Mouse (Mus musculus): ENCODE results near the gene Cmtm7.
A peak's percentile ranks its signal among the peaks of the same experiment; 100 is the strongest.
"Not testable (repeated sequence)": the region's sequence is repeated elsewhere in the genome, so short reads cannot be mapped to it uniquely, and the experiment has no call there.

Cmtm7 gene

DNA sequence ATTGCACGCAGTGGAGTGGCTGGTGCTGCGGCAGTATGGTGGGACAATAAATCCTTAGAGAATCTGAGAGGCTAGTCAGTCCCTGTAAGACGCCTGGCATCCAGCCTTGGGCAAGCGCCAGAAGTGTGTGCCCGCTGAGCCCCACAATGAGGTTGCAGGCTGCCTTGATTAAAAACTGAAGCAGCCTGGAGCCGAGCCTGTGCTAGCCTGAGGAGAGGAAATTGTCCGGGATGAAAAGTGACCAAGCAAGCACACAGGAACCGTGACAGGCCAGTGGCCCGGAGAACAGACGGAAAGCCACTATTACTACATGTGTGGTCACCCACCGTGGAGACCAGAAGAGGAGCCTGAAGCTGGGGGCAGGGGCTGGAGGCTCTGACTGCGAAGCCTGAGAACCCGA lies 14.6 kb downstream of the Cmtm7 start:
- DNase-seq (ENCODE audit: low spot score in 2 of 2), result no peak

DNA sequence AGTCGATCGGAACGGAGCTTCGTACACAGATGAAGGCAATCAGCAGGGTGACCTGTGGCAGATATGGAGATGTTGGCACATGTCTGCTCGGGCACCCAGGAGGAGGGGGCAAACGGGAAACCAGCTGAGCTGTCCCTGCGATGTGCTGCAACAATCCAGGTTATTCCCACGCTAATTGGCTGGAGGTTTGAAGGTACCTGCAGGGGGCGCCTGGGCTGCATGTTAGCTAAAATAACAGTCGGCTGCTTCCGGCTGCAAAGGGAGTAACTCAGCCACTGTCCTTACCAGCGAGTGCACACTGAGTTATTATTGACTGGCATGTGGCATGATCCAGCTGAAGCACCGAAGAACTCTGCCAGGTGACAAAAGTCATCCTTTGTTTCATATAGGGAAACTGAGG lies 18.3 kb downstream of the Cmtm7 start:
- peak in 1 of 2 experiments; percentile 38 for DNase-seq (ENCODE audit: low spot score in 2 of 2)

DNA sequence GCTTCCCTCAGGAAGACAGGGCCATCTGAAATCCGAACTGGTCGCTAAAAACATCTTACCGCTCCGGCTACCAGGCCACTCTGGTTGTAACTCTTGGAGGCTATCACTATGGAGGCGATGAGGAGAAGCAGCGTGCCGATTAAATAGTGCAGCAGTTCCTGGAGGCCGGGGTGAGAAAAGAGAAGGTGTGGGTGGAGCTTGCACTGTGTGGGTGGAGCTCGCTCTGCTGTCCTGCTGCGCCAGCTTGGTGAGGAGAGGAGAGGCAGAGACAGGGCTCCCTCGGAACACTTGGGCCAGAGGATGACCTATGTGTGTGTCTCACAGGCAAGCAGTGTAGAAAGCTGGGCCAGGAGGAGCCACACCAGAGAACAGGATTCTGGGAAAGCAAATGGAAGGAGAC lies 19.8 kb downstream of the Cmtm7 start:
- no peak for DNase-seq (ENCODE audit: low spot score in 2 of 2)

DNA sequence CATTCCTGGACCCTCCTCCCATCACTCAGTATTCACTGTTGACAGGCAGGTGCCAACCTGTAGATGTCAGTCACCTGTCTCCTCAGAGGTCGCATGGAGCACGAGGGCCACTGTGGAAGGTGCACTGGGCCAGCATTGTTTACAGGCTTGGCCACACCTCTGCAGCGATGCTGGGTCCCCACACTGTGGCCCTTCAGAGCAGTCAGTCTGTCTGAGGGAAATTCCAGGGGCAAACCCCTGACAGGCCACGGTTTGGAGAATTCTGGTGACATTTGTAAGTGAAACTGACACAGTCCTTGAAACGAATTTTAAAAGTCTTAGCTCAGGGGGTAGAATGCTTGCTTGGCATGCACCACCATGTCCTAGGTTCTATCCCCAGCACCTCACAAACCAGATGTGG lies 21.3 kb downstream of the Cmtm7 start:
- DNase-seq (ENCODE audit: low spot score in 2 of 2), result no peak

DNA sequence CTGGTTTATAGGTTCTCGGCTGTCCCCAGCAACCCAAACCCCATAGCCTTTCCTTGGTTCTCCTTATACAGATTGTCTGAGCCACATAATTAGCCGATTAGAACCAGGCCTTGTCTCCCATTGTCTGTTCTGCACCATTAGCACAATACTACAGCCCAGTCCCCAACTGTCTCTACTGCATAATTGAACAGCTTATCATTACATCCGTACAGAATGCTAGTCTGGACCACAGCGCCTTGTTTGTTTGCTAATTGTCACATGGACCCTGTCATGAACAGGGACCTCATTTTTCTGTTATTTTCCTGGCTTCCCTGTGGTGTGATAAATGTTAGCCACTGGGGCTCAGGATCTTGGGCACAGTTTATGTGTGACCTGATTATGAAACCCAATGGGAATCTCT lies 21.8 kb downstream of the Cmtm7 start:
- no peak for DNase-seq (ENCODE audit: low spot score in 2 of 2)

DNA sequence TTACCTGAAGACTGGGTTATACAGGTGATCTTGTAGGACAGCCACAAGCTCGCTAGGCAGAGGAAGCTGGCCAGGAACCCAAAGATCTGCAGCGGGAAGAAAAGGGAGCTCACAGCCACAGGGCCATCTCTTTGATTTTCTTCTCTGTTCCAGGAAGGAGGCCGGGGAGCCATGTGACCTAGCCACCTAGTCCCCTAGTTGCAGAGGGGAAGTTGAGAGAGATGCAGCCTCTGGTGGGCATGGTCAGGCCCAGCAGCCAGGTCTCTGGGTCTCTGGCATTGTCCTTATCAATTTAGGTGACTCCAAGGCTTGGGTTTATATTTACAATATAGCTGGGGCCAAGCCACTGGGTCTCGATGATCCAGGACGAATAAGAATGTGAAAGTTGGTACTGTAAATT lies 22.9 kb downstream of the Cmtm7 start:
- no peak for DNase-seq (ENCODE audit: low spot score in 2 of 2)

DNA sequence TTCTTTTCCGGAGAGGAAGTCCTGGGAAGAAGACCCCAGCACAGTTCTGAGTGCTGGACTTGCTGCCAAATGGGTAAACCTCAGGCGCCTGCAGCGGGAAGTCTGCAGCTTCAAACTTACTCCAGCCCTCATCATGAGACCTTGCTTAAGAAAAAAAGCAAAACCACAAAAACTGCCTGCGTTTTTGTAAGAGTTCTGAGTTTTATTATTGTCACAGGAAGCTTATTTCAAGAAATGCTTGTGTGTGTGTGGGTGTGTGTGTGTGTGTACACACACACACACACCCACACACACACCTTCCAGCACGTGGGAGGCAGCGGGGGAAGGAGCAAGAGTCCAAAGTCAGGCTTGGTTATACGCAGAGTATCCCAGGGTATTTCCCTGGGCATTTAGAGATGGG lies 23.4 kb downstream of the Cmtm7 start:
- no peak for DNase-seq (ENCODE audit: low spot score in 2 of 2)

DNA sequence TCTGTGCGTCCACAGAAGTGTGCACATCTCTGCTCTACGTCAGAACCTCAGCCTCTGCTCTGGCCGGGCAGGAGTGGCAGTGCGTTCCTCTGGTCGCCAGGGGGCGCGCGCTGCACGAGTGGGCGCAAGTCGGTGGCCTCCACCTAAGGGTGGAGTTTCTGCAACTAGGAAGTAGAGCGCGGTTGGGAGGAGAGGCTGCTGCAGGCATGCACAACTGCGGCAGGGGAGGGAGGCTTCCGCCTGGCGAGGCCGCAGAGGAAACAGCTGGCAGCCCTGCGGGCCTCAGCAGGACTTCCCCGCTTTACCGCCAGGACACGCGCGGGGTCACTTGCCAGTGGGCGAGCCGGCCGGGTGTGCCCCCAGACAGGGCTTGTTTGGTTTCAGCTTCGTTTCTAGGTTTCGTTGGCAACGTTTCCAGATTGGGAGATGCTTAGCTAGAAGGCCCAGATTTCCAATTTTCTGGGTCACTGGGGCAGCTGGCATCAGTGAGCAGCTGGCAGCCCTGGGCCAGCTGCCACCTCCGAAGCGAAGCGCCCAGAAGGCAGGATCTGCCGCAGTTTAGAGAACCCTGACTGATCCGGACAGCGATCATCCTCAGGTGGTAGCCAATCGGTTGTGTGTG lies 28.7 kb downstream of the Cmtm7 start:
- peak; percentile 96 to 97 for DNase-seq (ENCODE audit: low spot score in 2 of 2)

DNA sequence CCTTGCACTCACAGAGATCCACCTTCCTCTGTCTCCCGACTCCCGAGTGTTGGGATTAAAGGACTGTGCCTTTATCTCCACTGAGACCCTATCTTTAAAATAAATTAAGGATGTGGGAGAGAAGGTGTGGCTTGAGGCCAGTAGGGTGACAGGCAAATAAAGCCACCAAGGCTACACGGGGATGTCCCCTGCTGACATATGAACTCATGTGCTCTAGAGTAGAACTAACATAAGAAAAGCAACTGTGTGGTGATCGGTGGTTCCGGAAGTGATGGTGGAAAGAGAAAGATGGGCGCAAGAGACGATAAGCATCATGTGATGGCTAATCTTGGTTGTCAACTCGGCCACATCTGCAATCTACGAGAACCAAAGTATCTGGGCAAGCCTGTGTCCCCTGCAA lies 29.3 kb downstream of the Cmtm7 start:
- DNase-seq (ENCODE audit: low spot score in 2 of 2), result peak; percentile 75 to 81

DNA sequence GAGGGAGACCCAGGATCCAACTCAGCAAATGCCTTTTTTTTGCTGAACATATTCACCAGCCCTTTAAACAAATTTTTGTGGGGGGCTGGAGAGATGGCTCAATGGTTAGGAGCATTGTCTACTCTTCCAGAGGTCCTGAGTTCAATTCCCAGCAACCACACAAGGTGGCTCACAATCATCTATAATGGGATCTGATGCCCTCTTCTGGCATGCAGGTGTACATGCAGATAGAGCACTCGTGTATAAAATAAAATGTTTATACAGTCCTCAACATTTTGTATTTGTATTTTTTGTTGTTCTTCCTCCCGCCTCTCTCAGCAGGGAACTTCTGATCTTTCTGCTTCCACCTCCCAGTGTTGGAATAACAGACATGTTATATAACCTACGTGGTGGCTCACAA lies 30.1 kb downstream of the Cmtm7 start:
- DNase-seq (ENCODE audit: low spot score in 2 of 2), result no peak

DNA sequence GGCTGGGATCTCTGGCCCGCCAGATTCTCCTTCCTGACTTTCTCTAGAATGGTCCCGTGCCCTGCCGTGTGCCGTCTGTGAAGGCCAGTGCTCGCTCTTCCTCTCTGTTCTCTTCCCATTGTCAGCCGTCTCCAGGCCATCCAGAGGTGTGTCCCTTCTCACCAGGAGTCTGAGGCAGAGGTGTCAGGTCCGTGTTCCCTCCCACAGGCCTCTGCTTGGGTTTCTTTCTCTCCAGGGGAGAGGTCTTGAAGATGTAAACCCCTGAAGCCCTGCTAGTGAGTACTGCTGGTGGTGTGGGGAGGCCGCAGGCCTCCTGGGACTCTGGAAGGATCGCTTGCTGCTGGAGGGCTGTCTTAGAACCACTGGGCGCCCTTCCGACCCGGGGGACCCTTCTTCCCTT lies 34.2 kb downstream of the Cmtm7 start:
- no peak for DNase-seq (ENCODE audit: low spot score in 2 of 2)

DNA sequence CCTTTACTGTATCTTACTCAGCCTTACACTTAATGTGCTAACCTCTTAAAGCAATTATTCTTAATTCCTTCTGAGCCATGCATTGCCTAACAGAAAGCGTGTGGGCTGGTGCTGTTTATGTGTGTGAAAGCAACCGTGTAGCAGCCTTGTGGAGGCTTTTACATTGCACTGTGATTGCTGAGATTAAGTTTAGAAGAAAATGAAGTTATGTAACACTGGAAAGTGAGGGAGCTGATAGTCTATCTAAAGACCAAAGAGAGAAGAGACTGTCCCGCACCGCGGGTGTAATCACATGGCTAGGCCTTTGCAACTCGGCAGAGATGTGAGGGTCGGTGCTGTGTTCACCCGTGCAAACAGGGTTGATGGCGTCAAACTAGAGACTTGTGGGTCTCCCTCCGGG lies 34.6 kb downstream of the Cmtm7 start:
- DNase-seq (ENCODE audit: low spot score in 2 of 2), result no peak

DNA sequence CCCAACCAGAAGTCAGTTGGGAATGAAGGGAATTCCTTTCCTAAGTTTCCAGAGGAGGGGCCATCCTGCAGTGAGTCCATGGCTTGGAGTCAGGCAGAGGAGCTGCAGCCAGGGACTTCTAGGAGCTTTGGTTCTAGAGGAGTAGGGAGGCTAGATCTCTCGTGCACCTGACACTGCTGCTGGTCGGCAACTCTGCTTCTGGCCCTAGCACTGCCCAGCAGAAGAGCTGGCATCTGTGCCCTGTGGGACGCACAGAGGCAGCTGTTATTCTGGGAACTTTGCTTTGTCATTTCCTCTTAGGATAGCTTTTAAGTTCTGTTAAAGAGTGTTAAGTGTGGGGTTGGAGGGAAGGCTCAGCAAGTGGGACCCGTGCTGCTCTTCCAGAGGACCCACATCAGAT lies 36.0 kb downstream of the Cmtm7 start:
- no peak for DNase-seq (ENCODE audit: low spot score in 2 of 2)

DNA sequence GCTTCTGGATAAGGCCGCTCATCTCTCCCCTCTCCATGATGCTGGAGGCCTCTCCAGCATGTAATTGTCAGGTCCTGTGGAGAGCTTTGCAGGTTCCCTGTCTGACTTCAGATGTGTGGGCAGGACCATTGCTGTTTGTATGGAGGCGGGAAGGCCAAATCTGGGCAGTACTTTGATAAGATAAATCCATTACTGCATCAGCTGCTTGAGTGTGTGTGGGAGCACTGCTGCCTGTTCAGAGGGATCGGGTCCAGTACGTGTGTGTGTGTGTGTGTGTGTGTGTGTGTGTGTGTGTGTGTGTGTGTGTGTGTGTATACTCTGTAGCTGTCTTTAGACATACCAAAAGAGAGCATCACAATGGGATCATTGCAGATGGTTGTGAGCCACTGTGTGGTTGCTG lies 36.5 kb downstream of the Cmtm7 start:
- no peak for DNase-seq (ENCODE audit: low spot score in 2 of 2)

DNA sequence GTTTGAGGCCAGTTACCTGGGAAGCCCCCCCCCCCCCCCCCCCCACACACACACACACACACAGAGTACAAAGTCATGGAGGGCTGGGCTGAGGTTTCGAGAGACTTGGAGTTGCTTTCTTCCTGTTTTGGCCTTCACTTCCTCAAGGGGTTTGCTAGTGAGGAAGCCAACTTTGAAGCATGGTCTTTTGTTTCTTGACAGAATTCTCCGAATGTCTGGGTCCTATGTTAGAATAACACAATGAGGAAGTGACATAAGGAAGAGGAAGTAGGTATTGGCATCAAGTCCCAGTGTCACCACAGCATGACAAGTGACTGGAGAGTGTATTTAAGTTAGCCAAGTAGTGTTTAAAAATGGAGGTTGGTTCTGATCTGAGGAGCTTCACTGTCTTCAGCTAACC lies 38.9 kb downstream of the Cmtm7 start:
- peak; percentile 70 to 82 for DNase-seq (ENCODE audit: low spot score in 2 of 2)

DNA sequence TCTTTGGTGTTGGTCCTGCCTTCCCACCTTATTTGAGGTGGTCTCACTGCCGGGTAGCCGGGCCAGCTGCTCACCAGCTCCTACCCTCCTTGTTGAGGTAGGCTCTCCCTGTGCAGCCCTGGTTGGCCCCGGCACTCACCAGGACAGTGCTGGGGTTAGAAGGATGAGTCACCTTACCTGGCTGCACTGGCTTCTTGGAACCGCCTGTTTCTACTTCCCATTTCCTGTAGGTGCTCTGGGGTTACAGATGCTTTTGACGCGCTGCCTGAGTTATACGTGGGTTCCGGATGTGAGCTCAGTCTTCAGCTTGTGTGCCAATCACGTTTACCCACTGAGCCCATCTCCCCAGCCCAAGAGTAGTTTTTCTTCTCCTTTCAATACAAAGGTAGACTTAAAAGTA lies 41.3 kb downstream of the Cmtm7 start:
- DNase-seq (ENCODE audit: low spot score in 2 of 2), result no peak

DNA sequence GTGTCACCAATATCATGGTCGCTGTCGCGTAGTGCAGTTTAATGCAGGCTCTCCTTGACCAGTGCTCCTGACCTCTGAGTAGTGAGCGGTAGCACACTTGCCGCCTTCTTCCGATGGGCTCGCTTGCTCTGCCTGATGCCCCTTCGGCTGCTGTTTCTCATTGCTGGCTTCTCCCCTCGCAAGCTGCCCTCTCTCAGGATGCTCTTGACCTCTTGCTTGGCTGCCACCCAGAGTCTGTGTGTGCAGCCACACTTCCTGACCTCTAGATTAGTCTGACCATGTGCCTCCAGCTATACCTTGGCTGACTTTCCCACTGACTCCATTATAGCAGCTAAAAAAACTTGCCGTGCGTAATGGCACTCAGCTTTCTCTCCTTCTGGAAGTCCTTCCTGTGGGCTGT lies 45.2 kb downstream of the Cmtm7 start:
- no peak for DNase-seq (ENCODE audit: low spot score in 2 of 2)

DNA sequence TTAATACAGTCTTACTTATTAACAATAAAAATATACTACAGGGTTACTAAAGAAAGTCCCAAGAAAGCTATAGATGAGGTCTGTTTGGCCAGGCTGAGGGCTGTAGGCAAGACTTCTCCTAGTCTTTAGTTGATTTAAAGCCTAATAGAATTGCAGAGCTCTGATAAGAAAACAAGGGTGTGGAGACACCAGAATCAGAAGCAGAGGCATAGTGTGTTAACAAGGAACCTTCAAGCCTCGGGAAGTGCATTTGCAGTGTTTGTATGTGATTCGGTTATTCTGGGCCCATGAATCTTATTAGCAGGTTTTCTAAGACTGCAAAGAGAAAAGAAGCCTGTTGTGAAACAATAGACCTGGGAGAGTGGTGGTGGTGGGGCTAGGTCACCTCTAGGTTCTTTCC lies 48.4 kb downstream of the Cmtm7 start:
- no peak for DNase-seq (ENCODE audit: low spot score in 2 of 2)

DNA sequence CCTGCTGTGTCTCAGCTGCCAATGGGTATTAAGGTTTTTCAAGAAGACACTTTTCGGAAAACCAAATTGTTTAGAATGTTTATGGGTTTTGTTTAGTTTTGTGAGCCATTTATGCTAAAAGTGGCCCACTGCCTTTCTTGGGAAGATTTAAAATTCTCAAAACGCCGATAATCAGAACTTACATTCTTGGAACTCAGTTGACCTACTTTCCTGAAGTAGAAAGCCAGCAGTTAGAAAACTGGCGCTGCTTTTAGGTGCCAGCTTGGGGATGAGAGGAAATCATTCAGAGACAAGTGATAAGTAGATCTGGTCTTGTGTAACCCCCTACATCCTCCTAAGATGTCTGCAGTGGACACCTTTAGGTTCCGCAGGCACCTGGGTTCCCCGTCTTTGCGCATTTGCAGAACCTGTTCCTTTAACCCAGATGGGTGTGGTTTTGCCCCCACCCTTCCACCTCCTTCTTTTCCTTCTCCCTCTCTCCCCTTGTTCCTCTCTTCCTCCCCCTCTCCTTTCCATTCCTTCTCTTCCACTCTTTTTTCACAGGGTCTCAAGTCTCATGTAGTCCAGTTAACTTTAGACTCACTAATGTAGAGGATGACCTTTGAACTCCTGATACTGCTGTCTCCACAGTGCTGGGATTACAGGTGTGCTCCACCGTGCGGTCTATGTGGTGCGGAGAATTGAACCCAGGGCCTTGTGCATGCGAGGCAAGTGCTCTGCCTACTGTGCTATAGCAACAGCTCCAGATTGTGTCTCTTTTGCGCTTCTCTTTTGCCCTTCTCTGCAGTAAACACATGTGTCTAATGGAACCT lies 49.6 kb downstream of the Cmtm7 start:
- DNase-seq (ENCODE audit: low spot score in 2 of 2), result peak; percentile 47 to 60

DNA sequence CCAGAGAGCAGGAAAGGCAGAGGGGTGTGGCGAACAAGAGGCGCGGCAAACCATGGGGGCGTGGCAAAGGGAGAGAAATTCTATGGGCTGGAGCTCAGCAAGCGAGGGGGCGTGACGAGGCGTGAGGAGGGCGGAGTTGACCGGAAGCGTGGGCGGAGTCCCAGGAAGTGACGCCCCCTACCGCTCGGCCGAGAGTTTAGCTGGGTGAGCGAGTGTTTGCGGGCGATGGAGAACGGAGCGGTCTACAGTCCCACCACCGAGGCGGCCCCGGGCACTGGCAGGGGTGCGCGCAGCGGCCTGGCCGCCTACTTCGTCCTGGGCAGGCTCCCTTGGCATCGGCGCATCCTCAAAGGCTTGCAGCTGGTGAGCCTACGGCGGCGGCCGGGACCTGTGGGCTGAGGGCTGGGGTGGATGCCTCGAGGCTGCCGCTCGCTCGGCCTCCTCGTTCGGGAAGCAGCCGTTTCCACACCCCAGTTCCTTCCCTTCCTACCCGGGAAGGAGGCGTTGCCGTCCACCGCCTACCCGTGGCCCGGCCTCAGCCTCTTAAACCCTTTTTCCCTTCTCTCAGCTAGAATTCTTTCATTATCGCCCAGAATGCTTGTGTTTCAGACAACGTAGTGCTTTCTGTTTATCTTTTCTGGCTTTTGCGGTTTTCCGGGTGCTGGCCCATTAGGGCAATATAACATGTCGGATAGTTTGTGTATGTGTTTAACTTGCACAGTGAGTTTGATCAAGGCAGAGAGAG lies 50.5 kb downstream of the Cmtm7 start, which contains the start of gene Cmtm6:
Gene Cmtm6, plus strand, starts transcription at position 106 of the 745 bp plus-strand sequence.
- peak; percentile 98 for DNase-seq (ENCODE audit: low spot score in 2 of 2)

DNA sequence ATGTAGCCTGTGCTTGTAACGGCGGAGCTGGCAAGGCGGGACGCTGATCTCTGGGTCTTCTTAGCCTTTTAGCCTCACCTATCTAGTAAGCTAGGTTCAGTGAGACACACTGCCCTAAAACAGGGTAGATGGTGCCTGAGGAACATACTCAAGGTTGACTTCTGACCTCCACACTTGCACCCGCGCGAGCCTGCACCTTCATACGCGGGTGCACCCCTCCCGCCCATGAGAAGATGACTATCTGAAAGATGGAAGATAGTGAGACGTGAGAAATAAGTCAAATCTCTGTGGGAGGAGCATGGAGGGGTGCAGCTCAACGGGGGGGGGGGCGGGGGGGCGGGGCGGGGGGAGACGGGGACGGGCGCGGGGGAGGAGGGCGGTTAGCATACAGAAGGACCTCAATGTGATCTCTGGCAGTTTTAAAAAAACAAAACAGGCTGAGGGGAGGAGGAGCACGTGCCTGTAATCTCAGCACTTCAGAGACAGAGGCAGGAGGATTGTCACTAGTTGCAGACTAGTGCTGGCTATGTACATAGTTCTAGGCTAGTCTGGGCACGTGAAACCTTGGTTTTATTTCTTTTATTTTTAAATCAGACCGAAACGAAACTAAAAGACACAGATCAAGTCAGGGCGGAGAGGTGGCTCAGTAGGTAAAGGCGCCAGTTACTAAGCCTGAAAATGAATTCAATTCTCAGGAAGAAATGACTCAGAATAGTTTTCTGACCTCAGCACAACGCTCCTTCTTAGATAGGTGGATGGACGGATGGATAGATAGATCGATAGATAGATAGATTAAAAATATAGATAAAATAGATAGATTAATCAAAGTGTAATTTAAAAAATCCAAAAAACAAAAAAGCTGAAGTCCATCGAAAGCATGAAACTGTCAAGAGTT lies 51.5 kb downstream of the Cmtm7 start:
- peak; percentile 36 to 40 for DNase-seq (ENCODE audit: low spot score in 2 of 2)

DNA sequence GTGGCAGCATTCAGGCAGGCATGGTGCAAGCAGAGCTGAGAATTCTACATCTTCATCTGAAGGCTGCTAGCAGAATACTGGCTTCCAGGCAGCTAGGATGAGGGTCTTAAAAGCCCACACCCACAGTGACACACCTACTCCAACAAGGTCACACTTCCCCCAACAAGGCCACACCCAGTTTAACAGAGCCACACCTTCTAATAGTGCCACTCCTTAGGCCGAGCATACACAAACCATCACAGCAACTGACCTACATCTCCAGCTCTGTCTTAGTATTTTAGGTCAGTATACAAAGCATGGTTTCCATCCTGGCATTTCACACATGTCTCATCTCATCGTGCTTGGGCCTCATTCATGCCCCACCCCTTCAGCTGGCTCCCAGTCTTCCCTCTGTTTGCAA lies 53.2 kb downstream of the Cmtm7 start:
- DNase-seq (ENCODE audit: low spot score in 2 of 2), result not testable (repeated sequence)

All from spleen, postnatal 36 days (tissue).